Mouse (Mus musculus) liver, embryonic 16.5 days (tissue): Measurements from ENCODE around the gene Tmed9. TPM values are rescaled to one million over a fixed set of nuclear protein-coding genes. Genes with fewer than 3 reads are reported as not detected.
A peak's percentile ranks its signal among the peaks of the same experiment; 100 is the strongest.
"Not testable (repeated sequence)": the region's sequence is repeated elsewhere in the genome, so short reads cannot be mapped to it uniquely, and the experiment has no call there.

Experiments
- ATAC-seq: fragments of 200-750 bp; cut with Nextera tagmentation; 2 replicates; pipeline ENCODE4 v1.8.0; 2017; ENCODE audit warnings: low read depth, mild to moderate bottlenecking, moderate number of reproducible peaks, moderate library complexity
- H3K27ac ChIP-seq: fragments of 300-500 bp; sonication (generic); 2 replicates; pipeline ENCODE4 v1.5.1; 2014; ENCODE audit warnings: mild to moderate bottlenecking, low read length
- H3K27me3 ChIP-seq: fragments of 300-500 bp; sonication (generic); 2 replicates; pipeline ENCODE4 v1.6.1; 2014; ENCODE audit warnings: low read depth, low read length, mixed read lengths; ENCODE audit not compliant: control insufficient read depth, insufficient read depth
- H3K36me3 ChIP-seq: fragments of 300-500 bp; sonication (generic); 2 replicates; pipeline ENCODE4 v1.6.1; 2014; ENCODE audit warnings: mild to moderate bottlenecking; ENCODE audit not compliant: control insufficient read depth, insufficient read depth
- H3K4me1 ChIP-seq: fragments of 300-500 bp; sonication (generic); 2 replicates; pipeline ENCODE4 v1.6.1; 2014; ENCODE audit warnings: low read depth, low read length, mixed read lengths; ENCODE audit not compliant: control insufficient read depth
- H3K4me2 ChIP-seq: fragments of 300-500 bp; sonication (generic); 2 replicates; pipeline ENCODE4 v1.6.1; 2014; ENCODE audit warnings: low read depth, low read length, mixed read lengths
- H3K4me3 ChIP-seq: fragments of 300-500 bp; sonication (generic); 2 replicates; pipeline ENCODE4 v1.5.1; 2014; ENCODE audit warnings: low read depth, mild to moderate bottlenecking, low read length
- H3K9ac ChIP-seq: fragments of 300-500 bp; sonication (generic); 2 replicates; pipeline ENCODE4 v1.6.1; 2014; ENCODE audit warnings: low read depth, low read length
- H3K9me3 ChIP-seq: fragments of 300-500 bp; sonication (generic); replicated peaks from 2 replicates; pipeline ENCODE4 v1.6.1; 2016; ENCODE audit warnings: low read length; ENCODE audit not compliant: control insufficient read depth
- WGBS: fragments of 180-500 bp; shearing (Covaris S2); extraction: QIAGEN DNeasy Blood & Tissue Kit; methylation state at CpG from one replicate; pipeline ENCODE4 v1.1.7; 2014; ENCODE audit not compliant: insufficient replicate concordance; 5-methylcytosine and 5-hydroxymethylcytosine counted together
- polyA plus RNA-seq: library from polyadenylated mRNA; unstranded; fragments of >200 nt; fragmentation: Nextera tagmentation; extraction: Ambion mirVana; gene quantifications from 2 replicates; pipeline ENCODE4 v1.2.1, GENCODE M21; 2015

Tmed9 gene
- polyA plus RNA-seq, 1 experiment from 2014 or later = 55.7 TPM

DNA sequence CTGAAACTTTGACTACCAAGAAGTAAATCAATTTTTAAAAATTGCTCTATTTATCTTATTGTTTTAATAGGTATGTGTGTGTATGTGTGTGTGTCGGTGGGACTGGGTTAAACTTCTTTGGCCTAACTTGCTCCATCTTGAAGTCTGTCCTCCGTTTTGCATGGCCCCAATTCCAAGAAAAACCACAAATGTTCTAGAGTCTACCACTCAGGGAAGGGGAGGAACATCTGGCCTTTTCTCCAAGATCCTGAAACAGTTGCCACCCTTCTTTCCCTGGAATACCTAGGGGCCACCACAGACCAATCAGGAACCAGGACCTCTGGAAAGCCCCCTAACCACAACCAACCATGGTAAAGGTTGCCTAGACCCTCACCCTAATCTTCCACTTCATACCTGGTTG is 1.6 kb upstream of the Tmed9 start:
- ATAC-seq = no peak
- peaks cover 20% of the 10 kb centered on the region for H3K4me1 ChIP-seq
- 38% methylated on average over 2 of the region's 2 CpGs for WGBS
- H3K9me3 ChIP-seq = no peaks in the 10 kb centered on the region
- H3K4me2 ChIP-seq = no peak overlapping the region
- H3K4me3 ChIP-seq = no peak overlapping the region
- H3K9ac ChIP-seq = no peak overlapping the region
- no peaks in the 10 kb centered on the region for H3K27me3 ChIP-seq
- H3K27ac ChIP-seq = no peak overlapping the region
- no peaks in the 10 kb centered on the region; the same call in 1 of the 2 replicates for H3K36me3 ChIP-seq

DNA sequence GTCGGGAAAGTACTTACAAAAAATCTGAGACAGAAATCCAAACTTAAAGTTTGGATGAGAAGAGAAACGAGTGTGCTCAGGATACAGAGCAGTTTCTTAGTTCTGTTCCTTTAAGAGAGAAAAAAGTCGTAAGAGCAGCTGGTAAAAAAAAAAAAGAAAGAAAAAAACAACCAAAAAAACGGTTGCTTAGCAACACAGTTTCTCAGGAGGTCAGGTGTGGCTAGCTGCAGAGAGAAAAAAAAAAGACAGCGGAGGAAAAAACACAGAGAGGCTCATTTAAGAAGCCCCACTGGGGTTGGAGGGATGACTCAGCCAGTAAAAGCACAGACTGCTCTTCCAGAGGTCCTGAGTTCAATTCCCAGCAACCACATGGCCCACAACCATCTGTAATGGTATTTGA is 789 bp downstream of the Tmed9 start:
- ATAC-seq = no peak
- Histone ChIP-seq H3K27me3 (no peaks in the 10 kb centered on the region), H3K27ac (no peak overlapping the region), H3K36me3 (no peaks in the 10 kb centered on the region), H3K9ac (no peak overlapping the region), H3K4me3 (no peak overlapping the region), H3K9me3 (no peaks in the 10 kb centered on the region), H3K4me1 (peaks cover 18% of the 10 kb centered on the region), H3K4me2 (no peak overlapping the region)
- 62% methylated on average over 5 of the region's 5 CpGs for WGBS

DNA sequence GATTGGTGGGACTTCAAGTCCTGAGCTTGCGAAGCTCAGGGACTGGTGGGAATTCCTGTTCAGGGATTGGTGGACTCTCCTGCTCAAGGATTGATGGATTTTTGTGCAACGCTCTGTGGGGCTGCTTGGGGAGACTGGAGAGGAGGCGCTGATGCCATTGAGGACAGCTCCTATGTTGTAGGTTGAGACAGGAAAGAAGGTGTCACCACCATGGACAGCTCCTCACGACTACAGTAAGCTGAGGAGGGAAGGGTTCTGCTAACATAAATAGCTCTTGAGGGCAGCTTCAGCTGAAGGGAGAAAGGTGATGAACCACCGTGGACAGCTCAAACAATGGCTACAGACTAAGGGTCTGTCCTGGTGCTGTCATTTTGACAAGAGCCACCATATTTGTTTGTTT is 2.4 kb downstream of the Tmed9 start:
- Histone ChIP-seq H3K27ac (no peak overlapping the region), H3K9me3 (no peaks in the 10 kb centered on the region), H3K27me3 (no peaks in the 10 kb centered on the region), H3K9ac (no peak overlapping the region), H3K4me3 (no peak overlapping the region), H3K36me3 (no peaks in the 10 kb centered on the region), H3K4me1 (peaks cover 8% of the 10 kb centered on the region), H3K4me2 (no peak overlapping the region)
- 46% methylated on average over 5 of the region's 5 CpGs for WGBS
- no peak for ATAC-seq

DNA sequence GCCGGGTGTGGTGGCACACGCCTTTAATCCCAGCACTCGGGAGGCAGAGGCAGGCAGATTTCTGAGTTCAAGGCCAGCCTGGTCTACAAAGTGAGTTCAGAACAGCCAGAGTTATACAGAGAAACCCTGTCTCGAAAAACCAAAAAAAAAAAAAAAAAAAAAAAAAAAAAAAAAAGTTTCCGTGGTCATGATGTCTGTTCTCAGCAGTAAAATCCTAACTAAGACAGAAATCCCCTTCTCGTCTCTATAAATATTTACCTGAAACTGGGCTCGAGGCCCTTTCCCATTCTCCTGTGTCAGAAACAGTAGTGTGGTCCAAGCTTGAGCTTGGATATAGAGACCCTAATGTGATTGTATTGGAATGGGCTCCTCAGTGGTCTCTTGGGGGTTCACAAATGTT is 3.3 kb downstream of the Tmed9 start:
- not testable (repeated sequence) for ATAC-seq, H3K4me2 ChIP-seq, H3K27me3 ChIP-seq, H3K36me3 ChIP-seq, H3K4me1 ChIP-seq, H3K9ac ChIP-seq, H3K4me3 ChIP-seq, H3K9me3 ChIP-seq, H3K27ac ChIP-seq
- WGBS = 65% methylated on average over 7 of the region's 7 CpGs

DNA sequence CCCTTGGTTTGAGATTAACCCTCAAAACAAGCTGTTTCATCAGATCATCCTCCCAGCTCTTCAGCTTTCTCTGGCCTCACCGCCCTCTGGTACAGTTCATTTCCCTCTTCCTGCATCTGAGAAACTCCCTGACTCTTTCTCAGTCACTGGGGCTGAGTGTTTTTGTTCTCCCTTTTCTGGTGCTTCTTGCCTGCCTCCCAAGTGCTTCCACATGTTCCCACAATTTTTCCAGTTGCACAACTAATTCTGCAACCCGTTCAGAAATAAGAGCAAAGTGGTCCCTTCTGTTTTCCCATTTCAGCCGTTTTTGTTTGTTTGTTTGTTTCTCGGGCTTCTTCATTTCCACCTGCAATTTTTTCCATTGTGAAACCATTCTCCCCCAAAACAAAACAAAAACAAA is 4.6 kb downstream of the Tmed9 start:
- Histone ChIP-seq H3K27me3 (no peaks in the 10 kb centered on the region), H3K4me2 (no peak overlapping the region), H3K36me3 (no peaks in the 10 kb centered on the region), H3K9ac (no peak overlapping the region), H3K4me1 (no peaks in the 10 kb centered on the region), H3K27ac (no peak overlapping the region), H3K4me3 (no peak overlapping the region), H3K9me3 (no peaks in the 10 kb centered on the region)
- no peak for ATAC-seq
- 67% methylated on average over 4 of the region's 4 CpGs for WGBS

DNA sequence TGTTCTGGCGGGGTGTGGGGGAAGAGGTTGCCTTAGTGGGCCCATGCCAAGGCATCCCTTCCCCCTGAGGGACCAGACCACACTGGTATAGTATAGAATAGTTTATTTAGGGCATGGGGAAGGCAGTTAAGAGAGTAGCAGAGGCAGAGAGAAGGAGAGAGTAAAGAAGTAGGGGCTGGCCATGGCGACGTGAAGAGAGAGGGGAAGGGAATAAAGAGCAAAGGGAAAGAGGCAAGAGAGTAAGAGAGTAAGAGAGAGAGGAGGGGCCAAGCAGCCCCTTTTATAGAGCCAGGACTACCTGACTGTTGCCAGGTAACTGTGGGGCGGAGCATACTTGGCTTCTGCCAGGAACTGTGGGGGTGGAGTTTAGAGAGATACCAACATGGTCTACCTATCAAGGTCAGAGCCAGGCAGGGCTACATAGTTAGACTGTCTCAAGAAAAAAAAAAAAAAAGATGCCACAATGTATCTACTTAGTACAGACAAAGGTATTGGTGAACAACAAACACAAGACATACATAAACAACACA is 18.5 kb downstream of the Tmed9 start:
- no peak overlapping the region for H3K9ac ChIP-seq
- H3K4me1 ChIP-seq = peaks cover 11% of the 10 kb centered on the region
- H3K9me3 ChIP-seq = no peaks in the 10 kb centered on the region
- no peak overlapping the region for H3K4me3 ChIP-seq
- no peak overlapping the region for H3K27ac ChIP-seq
- H3K4me2 ChIP-seq = no peak overlapping the region
- H3K27me3 ChIP-seq = no peaks in the 10 kb centered on the region
- ATAC-seq = no peak
- WGBS = 77% methylated on average over 4 of the region's 4 CpGs
- peaks cover 24% of the 10 kb centered on the region for H3K36me3 ChIP-seq

DNA sequence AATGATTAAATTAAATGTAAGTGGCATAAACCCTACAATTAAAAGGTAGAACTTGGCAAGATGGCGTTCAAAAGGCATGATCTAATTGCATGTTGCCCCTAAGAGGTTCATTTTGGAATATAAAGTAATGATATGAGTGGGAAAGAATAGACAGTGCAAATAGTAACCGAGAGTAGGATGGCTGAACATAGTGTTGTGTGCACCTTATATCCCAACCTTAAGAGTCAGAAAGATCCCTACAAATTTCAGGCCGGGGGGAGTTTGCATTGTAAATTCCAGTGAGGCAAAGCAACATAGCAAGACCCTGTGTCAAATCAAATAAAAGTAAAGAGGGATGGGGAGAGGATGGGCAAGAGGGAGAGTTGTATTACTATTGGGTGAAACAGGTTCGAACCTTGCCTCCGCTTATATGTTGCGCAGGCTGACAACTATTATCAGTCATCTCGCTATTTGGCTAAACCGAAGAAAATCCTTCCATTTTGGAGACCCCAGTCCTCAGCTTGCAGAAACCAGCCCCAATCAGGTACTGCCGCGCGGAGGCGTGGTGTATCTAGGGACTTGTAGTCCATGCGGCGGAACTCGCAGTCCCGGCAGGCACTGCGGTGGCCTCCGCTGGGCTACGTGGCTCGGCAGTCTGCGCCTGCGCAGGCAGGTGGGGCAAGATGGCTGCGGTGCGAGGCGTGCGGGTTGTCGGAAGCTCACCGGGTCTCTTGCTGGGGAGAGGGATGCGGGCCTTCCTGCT is 19.2 kb downstream of the Tmed9 start:
- no peaks in the 10 kb centered on the region for H3K9me3 ChIP-seq
- peaks cover 11% of the 10 kb centered on the region for H3K4me1 ChIP-seq
- peak overlapping the region; percentile 48 for H3K27ac ChIP-seq
- peaks cover 25% of the 10 kb centered on the region for H3K36me3 ChIP-seq
- peak overlapping the region; percentile 76 for H3K4me2 ChIP-seq
- peak overlapping the region; percentile 90 for H3K9ac ChIP-seq
- WGBS = 3% methylated on average over 29 of the region's 29 CpGs
- peak; percentile 98 for ATAC-seq
- H3K27me3 ChIP-seq = no peaks in the 10 kb centered on the region
- H3K4me3 ChIP-seq = peak overlapping the region; percentile 95

DNA sequence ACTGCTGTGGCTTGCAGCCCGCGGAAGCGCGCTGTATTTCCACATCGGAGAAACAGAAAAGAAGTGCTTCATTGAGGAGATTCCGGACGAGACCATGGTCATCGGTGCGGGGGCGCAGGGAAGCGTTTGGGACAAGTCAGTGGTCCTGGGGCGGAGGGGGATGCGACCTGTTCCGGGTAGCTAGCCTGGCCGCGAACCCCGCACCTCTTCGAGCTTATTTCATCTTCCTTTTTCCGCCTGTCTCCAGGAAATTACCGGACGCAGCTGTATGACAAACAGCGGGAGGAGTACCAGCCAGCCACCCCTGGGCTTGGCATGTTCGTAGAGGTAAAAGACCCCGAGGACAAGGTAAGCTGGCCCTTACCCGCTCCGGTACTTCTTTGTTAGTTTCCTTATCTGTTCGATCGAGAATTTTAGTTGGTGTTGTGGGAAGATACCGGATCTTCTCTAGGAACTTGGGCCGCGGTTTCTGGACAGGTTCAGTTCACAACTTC is 19.8 kb downstream of the Tmed9 start:
- peaks cover 11% of the 10 kb centered on the region for H3K4me1 ChIP-seq
- peak overlapping the region; percentile 48 for H3K27ac ChIP-seq
- no peaks in the 10 kb centered on the region for H3K9me3 ChIP-seq
- H3K27me3 ChIP-seq = no peaks in the 10 kb centered on the region
- peak overlapping the region; percentile 76 for H3K4me2 ChIP-seq
- WGBS = under 1% methylated on average over 31 of the region's 31 CpGs
- ATAC-seq = peak; percentile 37
- peak overlapping the region; percentile 95 for H3K4me3 ChIP-seq
- peaks cover 27% of the 10 kb centered on the region for H3K36me3 ChIP-seq
- peak overlapping the region; percentile 90 for H3K9ac ChIP-seq

DNA sequence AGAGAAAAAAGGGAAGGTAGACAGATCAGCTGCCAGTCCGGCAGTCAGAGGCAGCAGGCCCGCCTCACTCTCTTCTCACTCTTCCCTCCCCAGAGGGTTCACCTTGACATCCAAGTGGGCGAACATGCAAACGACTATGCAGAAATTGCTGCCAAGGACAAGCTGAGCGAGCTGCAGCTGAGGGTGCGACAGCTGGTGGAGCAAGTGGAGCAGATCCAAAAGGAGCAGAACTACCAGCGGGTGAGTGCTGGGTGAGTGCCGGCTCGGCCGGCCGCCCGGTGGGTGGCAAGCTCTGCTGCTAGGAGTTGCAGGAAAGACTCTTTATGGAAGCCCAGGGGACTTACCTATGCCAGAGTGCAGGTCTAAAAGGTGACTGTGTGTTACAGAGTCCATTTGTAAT is 21.8 kb downstream of the Tmed9 start:
- Histone ChIP-seq H3K4me1 (peaks cover 16% of the 10 kb centered on the region), H3K9me3 (no peaks in the 10 kb centered on the region), H3K9ac (no peak overlapping the region), H3K27ac (no peak overlapping the region), H3K27me3 (no peaks in the 10 kb centered on the region), H3K4me3 (no peak overlapping the region), H3K4me2 (no peak overlapping the region), H3K36me3 (peaks cover 27% of the 10 kb centered on the region)
- 87% methylated on average over 12 of the region's 12 CpGs for WGBS
- ATAC-seq = no peak
